Mouse (Mus musculus): ENCODE measurements around the gene Oser1.

DNA sequence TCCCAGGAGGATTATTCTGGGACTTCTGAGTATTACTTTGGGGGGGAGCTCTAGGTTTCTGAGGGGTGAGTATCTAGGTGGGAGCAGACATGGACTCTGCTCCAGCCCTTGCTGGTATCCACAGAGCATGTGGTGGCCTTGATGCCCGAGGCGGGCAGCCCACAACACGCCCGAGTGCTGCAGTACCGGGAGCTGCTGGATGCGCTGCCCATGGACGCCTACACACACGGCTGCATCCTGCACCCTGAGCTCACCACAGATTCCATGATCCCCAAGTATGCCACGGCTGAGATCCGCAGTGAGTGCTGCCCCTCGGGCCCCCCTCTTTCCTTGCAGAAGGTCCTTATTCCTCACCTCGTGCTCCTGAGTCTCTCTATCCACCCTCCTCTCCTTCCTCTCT is 22.9 kb upstream of the Oser1 start:
- TF ChIP-seq CTCF (IDR thresholded peaks at IDR 0.05; ENCODE audit: insufficient read depth, low read depth, low read length) (no peak), POLR2A (IDR thresholded peaks at IDR 0.05; ENCODE audit: insufficient read depth, low read depth, low read length) (no peak)

Measured in olfactory bulb, adult 2 months (tissue).